Mouse (Mus musculus): ENCODE measurements around the gene Vipas39. TPM values are rescaled to one million over a fixed set of nuclear protein-coding genes. Genes with fewer than 3 reads are reported as not detected.

Vipas39 gene
- polyA plus RNA-seq, 1 experiment = 36.7 TPM

- DNase-seq (ENCODE audit: low read depth) = no peak
Observed at GRCm38 (mm10) chr12:87198792-87199191, 67.3 kb downstream of the Vipas39 start.

GRCm38 (mm10) chr12:87196310-87196709 is 69.7 kb downstream of the Vipas39 start:
- no peak for DNase-seq (ENCODE audit: low read depth)

- DNase-seq (ENCODE audit: low read depth) = no peak
Observed at GRCm38 (mm10) chr12:87195069-87195468, 71.0 kb downstream of the Vipas39 start.

- DNase-seq (ENCODE audit: low read depth) = no peak
Observed at GRCm38 (mm10) chr12:87193008-87193407, 73.0 kb downstream of the Vipas39 start.

Other genes starting within 250 kb of the Vipas39 start
- gene Tmem63c, start 244.9 kb downstream of the Vipas39 start, polyA plus RNA-seq (2012; rRNA removed) = 0.10 and 0.11 TPM in 2 replicates
- 1.6 and 1.7 TPM in 2 replicates for gene Ngb, start 163.7 kb downstream of the Vipas39 start, polyA plus RNA-seq (2012; rRNA removed)
- 476 and 749 TPM in 2 replicates for gene Gstz1, start 119.1 kb downstream of the Vipas39 start, polyA plus RNA-seq (2012; rRNA removed)
- gene Pomt2, start 118.3 kb downstream of the Vipas39 start, polyA plus RNA-seq (2012; rRNA removed) = 12.6 and 16.3 TPM in 2 replicates
- 0.69 and 0.71 TPM in 2 replicates for gene Samd15, start 66.5 kb downstream of the Vipas39 start, polyA plus RNA-seq (2012; rRNA removed)
- gene Tmed8, start 65.8 kb downstream of the Vipas39 start, polyA plus RNA-seq (2012; rRNA removed) = 6.7 and 7.6 TPM in 2 replicates
- gene Noxred1, start 27.5 kb downstream of the Vipas39 start, polyA plus RNA-seq (2012; rRNA removed) = 0.35 and 0.72 TPM in 2 replicates
- 49.4 and 62.6 TPM in 2 replicates for gene Ahsa1, start 223 bp upstream of the Vipas39 start, polyA plus RNA-seq (2012; rRNA removed)
- 6.0 and 8.6 TPM in 2 replicates for gene Ism2, start 33.4 kb upstream of the Vipas39 start, polyA plus RNA-seq (2012; rRNA removed)
- gene Sptlc2, start 122.1 kb upstream of the Vipas39 start, polyA plus RNA-seq (2012; rRNA removed) = 12.5 and 17.0 TPM in 2 replicates
- 27.8 and 35.7 TPM in 2 replicates for gene Slirp, start 177.6 kb upstream of the Vipas39 start, polyA plus RNA-seq (2012; rRNA removed)
- gene Alkbh1, start 177.8 kb upstream of the Vipas39 start, polyA plus RNA-seq (2012; rRNA removed) = 12.8 and 16.5 TPM in 2 replicates
- 10.7 and 11.3 TPM in 2 replicates for gene Snw1, start 206.0 kb upstream of the Vipas39 start, polyA plus RNA-seq (2012; rRNA removed)
- gene Gm5788, start 228.5 kb upstream of the Vipas39 start, polyA plus RNA-seq (2012; rRNA removed) = not detected in 2 replicates
- 0.05 and 0.14 TPM in 2 replicates for gene Gm8300, start 248.1 kb upstream of the Vipas39 start, polyA plus RNA-seq (2012; rRNA removed)